Mouse (Mus musculus): ENCODE data around the gene Dnase2a.
A peak's percentile ranks its signal among the peaks of the same experiment; 100 is the strongest.

Gene Dnase2a

DNA sequence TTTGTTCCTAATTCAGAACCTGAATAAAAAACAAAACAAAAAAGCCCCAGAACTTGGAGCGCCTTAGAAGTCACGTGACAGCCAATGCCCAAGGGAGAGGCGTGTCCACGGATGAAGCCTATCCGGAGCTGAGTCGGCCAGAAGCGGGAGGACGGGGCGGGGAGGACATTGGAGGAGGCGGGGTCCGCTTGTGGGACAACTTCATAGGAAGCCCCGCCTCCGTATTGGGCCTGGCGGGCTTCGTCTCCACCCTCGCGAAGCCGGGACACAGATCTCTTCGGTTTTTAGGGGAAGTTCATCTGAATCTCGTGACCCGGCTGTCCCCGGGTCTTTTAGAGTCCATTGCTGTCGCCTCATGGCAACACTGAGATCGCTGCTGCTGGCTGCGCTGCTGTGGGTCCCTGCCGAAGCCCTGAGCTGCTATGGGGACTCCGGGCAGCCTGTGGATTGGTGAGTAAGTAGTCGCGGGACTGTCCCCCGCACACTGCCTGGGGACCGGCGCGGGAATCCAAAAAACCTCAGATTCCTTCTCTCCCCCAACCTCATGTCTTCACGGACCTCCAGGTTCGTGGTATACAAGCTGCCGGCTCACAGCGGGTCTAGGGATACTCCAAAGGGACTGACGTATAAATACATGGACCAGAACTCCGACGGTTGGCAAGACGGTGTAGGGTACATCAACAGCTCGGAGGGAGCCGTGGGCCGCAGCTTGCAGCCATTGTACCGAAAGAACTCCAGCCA is at the start of gene Dnase2a:
Gene Dnase2a (plus strand): TSS at position 140 of the 741 bp plus-strand sequence.
- DNase-seq (ENCODE audit: low read depth), result peak; percentile 95

DNA sequence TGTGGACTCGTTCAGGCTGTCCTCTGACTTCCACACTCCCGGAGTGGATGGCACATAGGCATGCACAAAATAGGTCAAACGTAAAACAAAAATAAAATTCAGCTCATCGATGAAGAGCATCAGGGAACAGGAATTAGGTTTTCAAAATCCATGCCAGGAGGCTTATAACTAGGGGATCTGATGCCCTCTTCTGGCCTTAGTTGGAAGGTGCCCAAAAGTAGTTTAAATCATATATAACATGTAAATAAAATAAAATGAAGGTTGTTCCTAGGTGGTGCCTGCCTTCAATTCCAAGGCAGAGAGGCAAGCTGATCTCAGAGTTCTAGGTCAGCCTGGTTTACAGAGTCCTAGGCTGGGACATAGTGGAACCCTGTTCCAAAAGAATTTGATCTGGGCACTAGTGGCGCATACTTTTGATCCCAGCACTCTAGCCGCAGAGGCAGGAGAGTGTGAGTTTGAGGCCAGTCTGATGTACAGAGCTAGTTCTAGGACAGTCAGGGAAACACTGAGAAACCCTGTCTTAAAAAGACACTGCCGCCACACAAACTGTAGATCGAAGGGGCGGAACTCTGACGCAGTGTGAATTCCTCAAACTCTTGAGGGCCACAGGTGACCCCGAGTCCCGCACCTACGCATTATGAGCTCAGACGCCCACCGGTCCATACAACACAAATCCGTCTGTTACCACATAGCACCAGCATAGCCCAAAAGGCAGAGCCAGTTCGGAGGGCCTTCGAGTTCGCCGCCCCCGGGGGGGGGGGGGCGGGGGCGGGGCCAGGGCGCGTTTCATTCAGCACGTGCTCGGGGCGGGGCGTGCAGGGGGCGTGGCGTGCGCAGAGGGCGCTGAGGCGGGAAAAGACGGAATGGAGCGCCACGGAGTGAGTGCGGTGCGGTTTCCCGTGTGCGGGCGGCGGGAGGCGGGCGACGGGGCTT is 36.7 kb upstream of the Dnase2a start, which contains the start of gene Syce2:
Gene Syce2 (plus strand): TSS at position 736 of the 933 bp plus-strand sequence.
- DNase-seq (ENCODE audit: low read depth), result no peak

DNA sequence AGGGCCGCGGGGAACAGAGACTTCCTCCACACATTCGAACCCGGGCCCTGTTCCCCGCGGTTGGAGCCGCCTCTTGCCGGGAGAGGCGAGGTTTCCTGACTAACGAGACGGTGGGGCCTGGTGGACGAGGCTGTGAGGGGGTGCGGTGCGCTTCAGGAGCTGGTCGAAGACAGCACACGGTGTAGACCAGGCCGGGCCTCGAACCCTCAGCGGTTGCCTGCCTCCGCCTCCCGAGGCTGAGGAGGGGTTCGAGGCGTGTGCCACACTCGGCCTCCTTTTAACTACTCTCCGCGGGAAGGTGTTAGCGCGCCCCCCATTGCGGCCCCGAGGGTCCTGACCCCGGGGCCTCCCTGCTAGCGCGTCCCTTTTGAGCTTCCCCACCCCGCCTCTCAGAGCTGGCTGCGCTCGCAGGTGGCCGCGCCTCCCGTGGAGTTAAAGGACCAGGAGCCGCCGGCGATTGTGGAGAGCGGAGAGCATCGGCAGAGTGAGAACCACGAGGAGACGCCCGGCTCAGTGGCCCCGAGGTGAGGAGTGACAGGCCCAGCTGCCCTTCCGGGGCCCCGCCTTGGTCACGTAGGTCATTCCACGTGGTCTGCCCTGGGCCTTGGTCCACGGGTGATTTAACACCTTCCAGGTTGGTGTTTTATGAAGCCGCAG is 35.9 kb upstream of the Dnase2a start:
- DNase-seq (ENCODE audit: low read depth), result no peak

GRCm38 (mm10) chr8:84873016-84873415 is 35.3 kb upstream of the Dnase2a start:
- no peak for DNase-seq (ENCODE audit: low read depth)

DNA sequence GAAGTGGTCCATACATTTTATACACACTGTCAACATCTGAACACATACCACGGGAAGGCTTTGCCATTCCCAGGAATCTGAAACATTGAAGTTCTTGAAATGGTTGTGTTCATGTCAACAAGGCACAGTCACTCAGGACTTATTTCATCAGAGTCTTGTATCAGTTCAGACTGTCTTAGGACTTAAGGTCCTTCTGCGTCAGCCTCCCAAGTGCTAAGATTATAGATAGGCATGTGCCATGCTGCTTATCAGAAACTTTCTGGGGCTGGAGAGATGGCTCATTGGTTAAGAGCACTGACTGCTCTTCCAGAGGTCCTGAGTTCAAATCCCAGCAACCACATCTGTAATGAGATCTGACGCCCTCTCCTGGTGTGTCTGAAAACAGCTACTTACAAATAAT is 34.0 kb upstream of the Dnase2a start:
- DNase-seq (ENCODE audit: low read depth), result no peak

DNA sequence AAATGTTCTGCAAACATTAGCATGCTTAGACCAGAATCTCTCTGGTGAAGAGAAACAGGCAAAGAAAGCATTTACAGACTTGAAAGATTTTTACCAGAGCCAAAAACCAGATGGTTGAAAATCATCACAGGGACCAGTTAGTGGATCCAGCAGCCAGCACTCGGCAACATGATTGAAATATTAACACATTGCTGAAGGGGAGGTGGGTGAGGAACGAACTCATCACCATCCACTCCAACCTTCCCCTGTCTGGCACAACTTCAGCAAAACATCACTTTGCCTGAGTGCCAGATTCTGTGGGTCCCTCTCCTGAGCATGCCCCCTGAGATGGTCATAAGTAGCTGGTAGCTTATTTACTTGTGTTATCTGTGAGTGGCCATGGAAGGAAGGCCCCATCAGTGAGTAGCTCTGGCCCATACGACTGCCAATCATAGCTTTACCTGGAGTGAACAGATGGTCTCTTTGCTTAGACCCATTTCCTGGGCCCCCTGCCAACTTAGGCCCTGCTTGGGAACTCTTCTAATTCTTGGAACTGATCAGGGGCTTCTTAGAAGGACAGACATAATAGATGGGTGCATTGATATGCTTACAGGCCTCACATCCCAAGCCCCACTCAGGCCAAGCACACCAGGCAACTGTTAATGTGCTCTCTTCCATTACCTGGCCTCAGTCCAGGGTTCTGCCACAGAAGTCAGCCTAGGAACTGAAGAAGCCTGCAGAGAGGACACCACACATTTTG is 30.9 kb upstream of the Dnase2a start:
- no peak for DNase-seq (ENCODE audit: low read depth)

DNA sequence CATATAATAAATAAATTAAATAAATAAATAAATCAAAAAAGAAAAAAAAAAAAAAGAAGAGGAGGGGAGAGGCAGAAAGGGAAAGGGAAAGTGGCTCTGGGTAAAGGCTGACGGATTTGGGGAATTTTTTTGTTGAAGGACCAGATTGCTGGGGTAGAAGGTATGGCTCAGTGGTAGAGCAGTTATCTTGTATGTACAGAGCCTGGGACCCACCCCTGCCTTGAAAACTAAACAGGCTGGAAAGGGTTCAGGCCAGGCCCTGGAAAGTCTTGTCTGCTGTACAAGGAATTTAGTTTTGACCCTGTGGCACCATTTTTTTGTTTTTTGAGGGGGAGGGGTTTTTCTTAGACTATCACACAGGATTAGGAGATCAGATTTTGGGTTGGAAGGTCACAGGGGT is 29.4 kb upstream of the Dnase2a start:
- no peak for DNase-seq (ENCODE audit: low read depth)

GRCm38 (mm10) chr8:84884728-84885127 is 23.6 kb upstream of the Dnase2a start:
- DNase-seq (ENCODE audit: low read depth), result no peak

GRCm38 (mm10) chr8:84888280-84888679 is 20.1 kb upstream of the Dnase2a start:
- DNase-seq (ENCODE audit: low read depth), result no peak

DNA sequence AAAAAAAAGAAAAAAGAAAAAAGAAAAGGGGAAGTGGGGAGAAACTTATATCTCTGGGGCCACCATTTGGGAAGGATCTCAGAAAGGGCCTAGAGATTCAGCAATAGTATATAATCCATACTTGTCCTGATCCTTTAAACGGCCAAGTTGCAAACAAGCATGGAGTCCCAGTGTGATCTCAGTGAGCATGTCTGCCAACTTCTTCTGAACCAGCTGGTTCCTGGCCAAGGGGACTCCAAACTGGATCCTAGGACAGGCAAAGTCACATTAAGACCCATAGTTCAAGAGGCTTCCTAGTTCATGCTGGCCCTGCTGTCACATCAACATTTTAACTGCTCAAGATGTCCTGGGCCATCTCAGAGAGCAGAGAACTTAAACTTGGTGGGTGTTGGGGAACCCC is 19.2 kb upstream of the Dnase2a start:
- DNase-seq (ENCODE audit: low read depth), result no peak

- no peak for DNase-seq (ENCODE audit: low read depth)
These were observed 15.2 kb upstream of the Dnase2a start for GRCm38 (mm10) chr8:84892993-84893708.

DNA sequence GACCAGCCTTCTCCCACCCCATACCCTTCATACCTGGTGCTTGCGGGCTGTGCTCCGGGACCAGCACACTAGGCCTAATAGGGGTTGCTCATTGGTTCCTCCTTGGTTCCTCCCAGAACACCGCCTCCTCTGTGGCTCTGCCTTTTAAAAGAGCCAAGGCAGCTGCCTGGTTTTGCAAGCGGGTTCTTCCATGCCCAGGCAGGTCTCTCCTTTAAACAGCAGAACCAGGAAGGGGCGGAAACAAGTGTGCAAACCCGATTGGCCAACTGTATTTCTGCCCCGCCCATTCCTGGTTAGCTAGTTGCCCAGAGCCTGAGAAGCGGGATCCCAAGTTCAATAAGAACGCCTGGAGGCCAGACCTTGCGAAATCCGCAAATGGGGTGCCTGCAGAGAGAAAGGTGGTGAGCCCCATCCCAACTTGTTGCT is 14.6 kb upstream of the Dnase2a start, which contains the start of gene Gcdh:
Gene Gcdh (minus strand): TSS at position 213 of the 426 bp plus-strand sequence.
- peak; percentile 98 for DNase-seq (ENCODE audit: low read depth)

DNA sequence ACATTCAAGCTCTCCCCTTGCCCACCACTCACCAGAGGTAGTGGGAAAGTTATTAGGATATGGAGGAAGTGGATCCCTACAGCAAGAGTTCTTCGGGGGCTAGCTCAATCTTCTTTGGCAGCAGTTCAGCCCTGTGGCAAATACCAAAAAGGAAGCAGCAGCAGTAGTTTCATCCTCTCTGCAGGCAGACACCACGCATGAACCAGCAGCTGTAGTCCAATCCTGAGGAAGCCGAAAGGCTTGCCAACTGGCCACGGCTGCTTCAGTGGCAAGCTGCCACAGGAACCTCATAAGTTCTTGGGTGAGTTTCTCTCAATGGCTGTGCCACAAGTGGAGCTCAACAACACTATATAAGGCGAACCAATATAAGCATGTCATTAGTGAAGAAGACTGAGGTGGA is 12.4 kb upstream of the Dnase2a start:
- no peak for DNase-seq (ENCODE audit: low read depth)

GRCm38 (mm10) chr8:84901071-84901470 is 7.3 kb upstream of the Dnase2a start:
- no peak for DNase-seq (ENCODE audit: low read depth)

DNA sequence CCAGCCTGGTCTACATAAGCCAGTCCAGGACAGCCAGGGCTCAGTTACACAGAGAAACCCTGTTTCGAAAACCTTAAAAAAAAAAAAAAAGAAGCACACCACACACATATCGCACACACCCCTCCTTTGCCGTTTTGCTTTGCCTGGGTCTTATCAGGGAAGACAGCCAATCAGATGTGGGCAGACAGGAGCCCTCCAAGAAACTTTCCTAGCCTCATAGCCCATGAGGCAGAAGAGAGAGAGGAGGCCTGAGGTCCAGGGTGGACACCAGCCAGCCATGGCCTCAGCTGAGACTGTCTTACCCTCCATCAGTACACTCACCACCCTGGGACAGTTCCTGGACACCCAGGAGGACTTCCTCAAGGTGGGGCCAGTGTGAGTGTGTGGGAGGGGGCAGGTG is 6.6 kb upstream of the Dnase2a start, which contains the start of gene Klf1:
Gene Klf1 (plus strand): TSS at position 177 of the 400 bp plus-strand sequence.
- DNase-seq (ENCODE audit: low read depth), result no peak

DNA sequence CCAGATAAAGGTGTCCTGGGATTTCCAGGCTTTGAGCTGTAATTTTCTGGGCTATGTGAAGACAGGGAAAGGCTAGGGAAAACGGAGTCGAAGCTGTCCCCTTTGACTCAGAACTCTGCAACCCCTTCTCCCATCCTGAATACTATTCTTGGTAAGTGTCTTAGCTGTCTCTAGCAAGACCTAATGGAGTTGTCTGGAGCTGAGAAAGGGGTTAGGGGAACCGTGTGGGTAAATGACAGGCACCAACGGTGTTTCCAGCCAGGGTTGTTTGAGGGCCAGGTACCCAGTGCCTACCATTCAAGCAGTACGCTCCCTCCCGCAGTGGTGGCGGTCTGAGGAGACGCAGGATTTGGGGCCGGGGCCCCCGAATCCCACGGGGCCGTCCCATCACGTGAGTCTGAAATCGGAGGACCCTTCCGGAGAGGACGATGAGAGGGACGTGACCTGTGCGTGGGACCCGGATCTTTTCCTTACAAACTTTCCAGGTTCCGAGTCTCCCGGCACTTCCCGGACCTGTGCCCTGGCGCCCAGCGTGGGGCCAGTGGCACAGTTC is 5.9 kb upstream of the Dnase2a start:
- DNase-seq (ENCODE audit: low read depth), result no peak

GRCm38 (mm10) chr8:84902920-84903661 is 5.3 kb upstream of the Dnase2a start:
- DNase-seq (ENCODE audit: low read depth), result peak; percentile 70

- no peak for DNase-seq (ENCODE audit: low read depth)
These were observed 4.0 kb upstream of the Dnase2a start for GRCm38 (mm10) chr8:84904351-84904750.

DNA sequence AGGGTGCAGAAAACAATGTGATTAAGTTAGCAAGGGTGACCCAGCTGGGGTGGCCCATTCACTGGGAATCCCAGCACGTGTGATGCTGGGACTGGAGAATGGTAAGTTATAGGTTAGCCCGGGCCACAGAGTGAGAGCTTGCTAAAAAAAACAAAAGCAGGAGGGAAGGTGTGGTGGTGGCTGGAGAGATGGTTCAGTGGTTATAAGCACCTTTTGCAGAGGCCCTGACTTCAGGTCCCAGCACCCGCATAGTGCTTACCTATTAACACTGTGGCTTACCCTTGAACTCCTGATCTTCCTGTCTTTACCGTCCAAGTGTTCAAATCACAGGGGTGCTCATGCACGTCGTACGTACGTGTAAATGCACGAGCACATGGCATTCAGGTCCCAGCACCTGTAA is 1.3 kb upstream of the Dnase2a start:
- no peak for DNase-seq (ENCODE audit: low read depth)

- DNase-seq (ENCODE audit: low read depth), result no peak
These were observed 867 bp upstream of the Dnase2a start for GRCm38 (mm10) chr8:84907493-84907892.
